Mouse (Mus musculus) thymus, postnatal 4 days (tissue): ENCODE data around the gene Naalad2.
"Not testable (repeated sequence)": the region's sequence is repeated elsewhere in the genome, so short reads cannot be mapped to it uniquely, and the experiment has no call there.

Source experiments
- DNase-seq: peaks from one replicate; pipeline ENCODE4 v3.0.0; 2021

Naalad2 gene

DNA sequence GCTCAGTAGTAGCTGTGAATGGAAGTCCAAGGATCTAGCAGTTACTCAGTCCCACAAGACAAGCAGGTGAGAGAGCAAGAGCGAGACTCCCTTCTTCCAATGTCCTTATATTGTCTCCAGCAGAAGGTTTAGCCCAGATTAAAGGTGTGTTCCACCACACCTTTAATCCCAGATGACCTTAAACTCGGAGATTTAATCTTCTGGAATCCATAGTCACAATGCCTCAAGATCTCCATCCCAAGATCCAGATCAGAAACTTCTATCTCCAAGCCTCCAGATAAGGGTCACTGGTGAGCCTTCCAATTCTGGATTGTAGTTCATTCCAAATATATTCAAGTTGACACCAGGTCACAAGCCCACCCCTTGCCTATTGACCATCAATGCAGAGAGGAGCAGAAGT is at the start of gene Naalad2:
Gene Naalad2 (minus strand): TSS at position 101 of the 400 bp plus-strand sequence.
- not testable (repeated sequence) for DNase-seq

DNA sequence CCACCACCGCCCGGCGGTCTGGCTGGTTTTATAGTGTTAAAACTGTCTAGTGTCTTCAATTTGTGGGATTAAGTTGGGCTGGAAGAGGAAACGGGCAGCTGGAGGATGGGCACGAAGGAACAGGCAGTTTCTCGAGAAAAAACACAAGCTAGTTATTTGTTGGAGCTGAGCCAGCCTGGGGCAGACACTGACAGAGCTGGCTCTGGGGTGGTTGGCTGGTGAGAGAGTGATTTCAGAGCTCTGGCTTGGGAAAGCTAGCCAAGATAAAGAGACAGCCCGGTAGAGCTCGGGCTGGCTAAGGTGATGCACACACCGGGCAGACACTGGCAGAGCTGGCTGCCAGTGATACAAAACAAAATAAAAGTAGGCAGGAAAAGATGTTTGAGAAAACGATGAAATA is 28.9 kb upstream of the Naalad2 start:
- no peak for DNase-seq

DNA sequence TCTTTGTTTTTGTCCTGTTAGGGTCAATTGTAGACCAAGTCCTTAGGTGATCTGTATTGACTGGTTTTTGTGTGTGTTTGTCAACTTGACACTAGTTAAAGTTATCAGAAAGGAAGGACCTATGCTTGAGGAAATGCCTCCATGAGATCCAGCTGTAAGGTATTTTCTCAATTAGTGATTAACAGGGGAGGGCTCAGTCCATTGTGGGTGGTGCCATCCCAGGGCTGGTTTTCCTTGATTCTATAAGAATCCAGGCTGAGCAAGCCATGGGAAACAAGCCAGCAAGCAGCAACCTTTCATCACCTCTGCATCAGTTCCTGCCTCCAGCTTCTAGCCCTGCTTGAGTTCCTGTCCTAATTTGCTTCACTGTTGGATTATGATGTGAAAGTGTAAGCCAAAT is 27.6 kb upstream of the Naalad2 start, which contains the start of gene Mbd3l2:
Gene Mbd3l2 (plus strand): TSS at position 301 of the 400 bp plus-strand sequence.
- no peak for DNase-seq

DNA sequence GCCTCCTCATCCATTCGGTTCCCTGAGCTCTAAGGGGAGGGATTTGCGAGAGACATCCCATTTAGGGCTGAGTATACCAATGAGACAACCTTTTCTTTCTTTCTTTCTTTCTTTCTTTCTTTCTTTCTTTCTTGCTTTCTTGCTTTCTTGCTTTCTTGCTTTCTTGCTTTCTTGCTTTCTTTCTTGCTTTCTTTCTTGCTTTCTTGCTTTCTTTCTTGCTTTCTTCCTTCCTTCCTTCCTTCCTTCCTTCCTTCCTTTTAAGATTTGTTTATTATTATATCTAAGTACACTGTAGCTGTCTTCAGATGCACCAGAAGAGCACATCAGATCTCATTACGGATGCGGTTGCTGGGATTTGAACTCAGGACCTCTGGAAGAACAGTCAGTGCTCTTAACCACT is 9.6 kb upstream of the Naalad2 start:
- not testable (repeated sequence) for DNase-seq

DNA sequence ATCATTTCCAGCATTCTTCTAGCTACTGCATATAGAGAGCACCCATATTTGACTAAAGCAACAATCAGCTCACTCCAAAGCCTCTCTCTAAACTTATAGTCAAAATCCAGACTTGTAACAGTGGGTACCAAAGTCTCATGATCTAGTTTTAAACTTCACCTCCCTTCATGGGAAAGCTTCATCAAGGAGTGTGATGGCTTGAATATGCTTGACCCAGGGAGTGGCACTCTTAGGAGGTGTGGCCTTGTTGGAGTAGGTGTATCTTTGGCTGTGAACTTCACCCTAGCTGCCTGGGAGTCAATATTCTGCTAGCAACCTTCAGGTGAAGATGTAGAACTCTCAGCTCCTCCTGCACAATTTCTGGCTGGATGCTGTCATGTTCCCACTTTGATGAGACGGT is 1.3 kb upstream of the Naalad2 start, which contains the start of gene Ubtfl1:
Gene Ubtfl1 (plus strand): TSS at position 301 of the 400 bp plus-strand sequence.
- no peak for DNase-seq

DNA sequence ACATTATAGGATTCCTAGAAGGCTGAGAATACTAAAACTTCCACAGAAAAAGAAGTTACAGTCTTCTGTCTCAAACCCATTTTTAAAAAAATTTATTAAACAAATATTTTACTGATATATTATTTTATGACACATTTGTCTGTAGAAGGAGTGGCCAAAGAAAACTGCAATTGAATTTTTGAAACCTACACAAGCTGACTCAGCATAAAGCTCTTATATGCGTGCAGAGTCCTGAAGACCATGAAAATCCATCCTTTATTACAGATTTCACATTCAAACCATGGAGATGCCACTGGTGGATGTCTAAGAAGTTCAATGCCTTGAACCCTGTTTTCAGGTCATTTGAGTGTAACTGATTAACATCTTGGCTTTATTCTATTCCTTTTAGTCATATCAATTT is 3.2 kb downstream of the Naalad2 start:
- DNase-seq: no peak

DNA sequence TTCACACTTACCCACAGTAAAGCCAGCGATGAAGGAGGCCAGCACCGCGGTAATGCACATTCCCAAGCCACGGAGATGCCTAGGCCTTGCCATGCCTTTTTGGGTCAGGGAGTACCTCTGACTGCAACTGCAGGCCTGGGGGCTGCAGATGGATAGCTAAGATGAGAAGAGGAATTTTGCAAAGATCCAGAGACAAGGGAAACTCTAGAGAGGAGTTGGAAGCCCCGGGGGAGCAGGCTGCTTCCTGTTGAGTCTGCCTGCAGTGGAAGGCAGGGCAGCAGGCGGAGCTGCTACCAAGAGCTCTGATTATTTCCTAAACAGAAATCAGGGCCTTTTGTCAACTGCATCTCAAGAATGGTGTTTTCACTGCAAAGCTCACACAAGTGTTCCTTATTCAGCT is 17.0 kb downstream of the Naalad2 start:
- DNase-seq: no peak

DNA sequence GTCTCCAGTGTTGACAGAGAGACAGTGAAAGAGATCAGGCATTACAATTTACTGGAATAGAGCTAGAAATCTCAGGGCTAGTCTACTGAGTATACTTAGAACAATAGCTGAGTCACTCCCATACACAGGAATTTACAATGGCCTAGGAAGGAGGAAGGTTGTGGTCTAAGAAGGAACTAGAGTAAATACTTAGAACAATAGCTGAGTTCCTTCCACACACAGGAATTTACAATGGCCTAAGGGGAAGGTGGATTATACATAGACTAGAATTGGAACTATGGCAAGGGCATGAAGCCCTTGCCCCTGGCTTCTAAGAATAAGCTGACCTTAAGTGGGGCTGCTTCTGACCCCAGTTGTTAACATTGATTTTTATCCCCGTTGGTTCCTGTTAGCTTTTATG is 29.8 kb downstream of the Naalad2 start:
- not testable (repeated sequence) for DNase-seq

DNA sequence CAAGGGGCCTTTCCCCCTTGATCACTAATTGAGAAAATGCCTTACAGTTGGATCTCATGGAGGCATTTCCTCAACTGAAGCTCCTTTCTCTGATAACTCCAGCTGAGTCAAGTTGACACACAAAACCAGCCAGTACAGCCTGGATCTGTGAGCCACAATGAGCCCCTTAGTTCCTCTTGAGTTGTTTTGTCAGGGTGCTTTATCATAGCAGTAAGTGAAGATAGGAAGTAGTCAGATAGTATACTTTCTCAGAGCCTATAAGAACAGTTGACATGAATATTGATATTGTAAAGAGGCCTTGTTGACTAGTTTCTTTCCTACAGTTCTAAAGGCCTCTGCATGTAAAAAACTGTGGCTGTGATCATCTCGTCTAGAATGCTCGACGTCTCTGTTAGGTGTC is 82.8 kb downstream of the Naalad2 start:
- no peak for DNase-seq

DNA sequence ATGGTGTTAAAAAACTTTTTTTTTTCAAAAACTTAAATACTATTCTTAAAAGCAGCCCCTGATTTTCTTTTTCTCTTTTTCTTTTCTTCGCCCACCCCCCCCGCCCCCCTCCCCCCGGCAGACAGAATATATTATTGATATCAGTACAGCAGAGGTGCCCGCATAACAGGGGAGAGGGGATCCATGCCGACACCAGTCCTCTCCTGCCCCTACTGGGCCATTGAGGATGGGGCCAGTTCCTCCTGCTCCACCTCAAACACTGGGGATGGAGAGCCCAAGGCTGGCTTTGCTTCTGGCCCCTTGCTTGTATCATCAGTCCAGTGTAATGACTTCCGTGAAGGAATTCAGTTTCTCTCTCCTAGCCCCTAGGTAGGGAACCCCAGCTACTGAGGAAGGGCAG is 104.5 kb downstream of the Naalad2 start:
- DNase-seq: no peak

DNA sequence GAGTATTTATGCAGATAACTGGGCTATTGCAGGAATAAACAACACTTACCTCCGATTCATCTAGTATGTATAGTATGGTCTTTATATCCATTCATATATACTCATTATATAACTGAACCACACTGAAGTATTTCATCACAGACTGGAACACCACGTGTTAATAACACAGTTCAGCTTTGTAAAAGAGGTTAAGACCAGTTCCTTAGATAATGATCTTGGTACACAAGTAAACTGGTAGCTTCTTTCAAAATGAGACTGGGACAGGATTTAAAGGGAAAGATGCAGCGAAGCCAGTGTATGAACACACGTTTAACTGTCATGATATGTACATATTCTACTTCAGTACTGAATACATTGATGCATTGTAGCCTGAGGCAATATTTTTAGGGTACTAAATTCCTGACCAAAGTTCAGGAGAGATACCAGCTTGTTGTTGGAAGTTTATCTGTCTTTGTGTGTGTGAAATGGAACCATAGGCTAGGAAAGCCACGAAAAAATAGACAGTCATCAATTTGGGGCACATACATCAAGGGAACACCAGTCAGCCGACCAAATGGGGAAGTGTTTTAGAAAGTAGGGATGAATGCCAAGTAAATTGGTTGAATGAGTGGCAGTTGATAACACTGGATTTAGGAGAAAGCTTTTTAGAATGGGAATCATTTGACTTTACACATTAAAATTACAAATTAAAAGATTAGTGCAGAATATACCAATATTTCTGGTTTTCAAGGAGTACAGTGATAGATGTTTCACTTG is 109.6 kb downstream of the Naalad2 start:
- no peak for DNase-seq

DNA sequence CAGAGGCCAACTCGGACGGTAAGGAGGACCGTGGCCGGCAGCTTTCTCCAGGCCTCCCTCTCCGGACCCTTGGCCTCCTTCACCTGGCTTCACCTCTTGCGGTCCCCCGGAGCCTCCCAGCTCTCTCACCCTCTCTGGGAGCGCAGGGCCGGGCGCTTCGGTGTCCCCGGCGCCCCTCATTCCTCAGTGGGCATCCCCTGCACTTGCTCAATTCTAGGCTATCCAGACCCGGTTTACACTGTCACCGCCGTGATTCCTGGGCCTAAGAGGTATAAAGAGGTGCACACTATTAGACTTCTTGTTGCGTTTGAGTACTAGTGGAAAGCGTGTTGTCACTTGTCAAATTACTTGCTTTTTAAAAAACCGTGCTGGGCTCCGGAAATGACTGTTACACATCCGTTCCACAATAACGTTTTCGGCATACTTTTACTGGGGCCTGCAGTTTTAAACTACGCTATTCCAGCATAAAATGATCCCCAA is 110.3 kb downstream of the Naalad2 start:
- DNase-seq: no peak

DNA sequence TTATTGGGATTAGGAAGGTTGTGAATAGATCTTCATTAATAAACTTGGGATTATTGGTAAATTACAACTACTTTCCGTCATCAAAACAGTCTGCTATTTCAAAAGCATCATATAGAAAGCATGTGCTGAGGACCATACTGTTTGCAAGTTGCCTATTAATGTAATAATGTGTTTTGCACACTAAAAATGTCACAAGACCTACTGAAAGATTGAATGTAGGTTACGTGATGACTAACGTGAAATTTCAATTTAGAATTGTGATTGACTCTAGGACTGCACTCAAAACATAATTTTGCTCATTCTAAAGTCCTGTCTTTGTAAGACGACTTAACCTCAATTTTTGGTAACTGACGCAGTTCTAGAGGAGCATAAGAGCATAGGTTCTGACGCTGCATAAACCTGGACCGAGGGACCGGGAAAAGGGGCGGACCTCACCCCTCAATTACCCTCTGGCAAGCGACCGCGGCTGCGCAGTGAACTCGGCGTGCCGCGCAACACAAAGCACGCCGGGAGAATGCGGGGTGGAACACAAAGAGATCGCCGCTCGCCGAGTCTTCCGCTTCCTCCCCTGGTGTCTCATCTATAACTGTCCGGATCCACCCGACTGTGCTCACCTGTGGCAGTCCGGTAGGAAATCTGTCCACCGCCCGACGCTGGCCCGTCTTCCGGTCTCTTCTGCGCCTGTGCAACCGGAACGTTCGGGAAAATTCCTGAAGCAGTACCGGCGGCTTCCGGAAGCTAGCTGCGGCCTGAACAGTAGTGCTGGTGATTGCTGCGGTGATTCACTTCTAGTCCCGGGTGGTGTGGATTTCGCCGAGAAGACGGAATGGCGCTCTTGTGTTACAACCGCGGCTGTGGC is 111.0 kb downstream of the Naalad2 start, which contains the start of gene Chordc1:
Gene Chordc1 (plus strand): TSS at position 555 of the 859 bp plus-strand sequence.
- peak; percentile 93 for DNase-seq

DNA sequence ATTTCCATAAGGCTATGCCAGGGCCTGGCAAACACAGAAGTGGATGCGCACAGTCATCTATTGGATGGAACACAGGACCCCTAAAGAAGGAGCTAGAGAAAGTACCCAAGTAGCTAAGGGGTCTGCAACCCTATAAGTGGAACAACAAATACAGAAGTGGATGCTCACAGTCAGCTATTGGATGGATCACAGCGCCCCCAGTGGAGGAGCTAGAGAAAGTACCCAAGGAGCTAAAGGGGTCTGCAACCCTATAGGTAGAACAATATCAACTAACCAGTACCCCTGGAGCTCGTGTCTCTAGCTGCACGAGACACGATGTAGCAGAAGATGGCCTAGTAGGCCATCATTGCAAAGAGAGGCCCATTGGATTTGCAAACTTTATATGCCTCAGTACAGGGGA is 124.1 kb downstream of the Naalad2 start:
- not testable (repeated sequence) for DNase-seq

DNA sequence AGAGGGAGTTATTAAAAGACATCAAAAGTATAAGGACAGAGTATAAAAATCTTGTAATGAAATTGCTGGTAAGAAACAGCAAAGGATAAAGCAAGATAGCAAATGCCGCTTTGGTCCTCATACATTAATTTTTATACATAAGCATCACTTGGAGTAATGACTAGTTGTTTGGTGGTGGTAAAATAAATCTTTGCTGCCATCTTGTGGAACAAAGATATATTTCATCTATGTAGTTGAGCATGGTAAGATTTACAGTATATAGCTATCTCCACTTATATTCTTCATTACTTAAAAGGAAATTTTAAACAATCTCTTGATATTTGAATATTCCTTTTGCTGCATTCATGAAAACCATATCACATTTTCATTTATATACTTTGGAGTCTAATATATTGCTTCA is 125.3 kb downstream of the Naalad2 start:
- no peak for DNase-seq

DNA sequence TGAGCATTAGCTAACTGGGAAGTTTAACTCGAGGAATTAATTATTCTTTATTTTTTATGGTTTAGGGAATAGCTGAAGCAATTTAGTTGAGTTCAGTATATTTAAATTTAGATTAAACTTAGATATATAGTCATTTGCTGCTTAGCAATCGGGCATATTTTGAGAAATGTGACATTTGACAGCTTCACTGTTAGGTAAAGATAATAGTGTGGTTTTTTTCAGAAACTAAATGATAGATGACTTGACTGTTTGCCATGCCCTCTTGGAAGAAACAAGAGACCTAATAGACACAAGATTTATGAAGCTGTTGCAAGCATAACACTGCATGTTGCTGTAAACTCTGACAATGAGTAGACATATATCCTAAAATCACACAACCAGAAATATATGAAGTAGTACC is 126.0 kb downstream of the Naalad2 start:
- no peak for DNase-seq

DNA sequence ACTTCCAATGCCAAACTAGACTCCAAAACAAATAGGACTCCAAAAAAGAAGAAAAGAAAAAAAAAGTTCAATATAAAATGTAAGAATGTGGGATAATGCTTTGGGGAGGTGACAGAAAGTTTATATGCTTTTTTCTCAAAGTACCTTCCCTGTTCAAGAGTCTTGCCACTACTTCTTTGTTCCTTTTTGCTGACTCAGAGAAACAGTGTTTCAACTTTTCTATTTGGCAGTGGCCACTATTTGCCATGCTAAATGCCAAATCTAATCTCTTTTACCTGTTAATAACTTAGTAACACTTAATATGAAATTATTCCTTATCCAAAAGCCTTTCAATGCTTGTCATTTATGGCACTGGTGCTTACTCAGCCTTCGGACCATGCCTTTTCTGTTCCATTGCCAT is 126.9 kb downstream of the Naalad2 start:
- no peak for DNase-seq
